Mouse (Mus musculus) gastrocnemius, adult 8-10 months (tissue): ENCODE results near the gene Txnl4b. TPM values are rescaled to one million over a fixed set of nuclear protein-coding genes. Genes with fewer than 3 reads are reported as not detected.

Experiments used
- DNase-seq, 2 experiments: peaks; one replicate each; pipeline ENCODE4 v3.0.0; 2022; ENCODE audit warnings: low spot score in 2 of 2
- total RNA-seq, 4 experiments: library from RNA; stranded (reverse); gene quantifications; 2 replicates each; pipeline ENCODE4 v1.2.4; 2022

Txnl4b gene
- 1 to 10 TPM; 6.3 to 7.6 (median 6.8) TPM for total RNA-seq

DNA sequence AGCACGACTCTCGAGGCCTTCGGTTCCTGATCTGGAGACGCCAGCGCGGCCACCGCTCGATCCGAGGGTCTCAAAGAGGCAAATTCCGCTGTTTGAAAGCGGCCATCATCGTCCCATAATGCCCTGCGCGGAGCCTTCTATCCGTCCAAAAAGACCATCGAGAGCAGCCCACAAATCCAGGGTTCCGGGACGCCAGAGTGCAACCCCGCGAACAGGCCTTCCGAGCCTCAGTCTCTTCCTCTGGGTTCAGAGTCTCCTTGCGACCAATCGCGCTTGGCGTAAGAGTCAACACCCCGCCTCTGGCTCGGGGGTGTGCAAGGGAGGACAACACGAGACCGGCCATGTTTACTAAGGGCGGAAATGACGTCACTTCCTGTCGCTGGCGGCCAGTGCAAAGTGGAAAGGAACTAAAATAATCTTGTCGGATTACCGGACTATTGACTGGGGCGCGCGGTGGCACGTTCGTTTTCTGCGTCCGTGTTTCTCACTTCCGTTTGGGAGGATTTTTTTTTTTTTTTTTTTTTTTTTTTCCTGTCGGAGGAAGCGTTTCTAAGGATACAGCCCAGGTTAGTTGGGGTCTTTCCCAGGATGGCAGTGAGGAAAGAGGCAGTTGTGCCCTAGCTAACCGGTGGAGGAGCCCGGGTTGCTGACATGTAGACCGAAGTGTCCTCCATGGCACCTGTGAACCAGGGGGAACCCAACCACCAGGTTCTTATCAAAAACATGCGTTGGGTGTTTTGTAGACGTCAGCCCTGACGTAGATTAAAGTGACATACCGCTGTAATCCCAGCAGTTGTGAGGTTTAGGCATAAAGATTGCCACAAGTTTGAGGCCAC lies at the start of gene Txnl4b, which contains the start of gene Dhx38:
Gene Txnl4b, plus strand, starts transcription at position 395 of the 836 bp plus-strand sequence.
Gene Dhx38, minus strand, starts transcription at position 364 of the 836 bp plus-strand sequence.
- DNase-seq, result peak; percentile 97 to 98

DNA sequence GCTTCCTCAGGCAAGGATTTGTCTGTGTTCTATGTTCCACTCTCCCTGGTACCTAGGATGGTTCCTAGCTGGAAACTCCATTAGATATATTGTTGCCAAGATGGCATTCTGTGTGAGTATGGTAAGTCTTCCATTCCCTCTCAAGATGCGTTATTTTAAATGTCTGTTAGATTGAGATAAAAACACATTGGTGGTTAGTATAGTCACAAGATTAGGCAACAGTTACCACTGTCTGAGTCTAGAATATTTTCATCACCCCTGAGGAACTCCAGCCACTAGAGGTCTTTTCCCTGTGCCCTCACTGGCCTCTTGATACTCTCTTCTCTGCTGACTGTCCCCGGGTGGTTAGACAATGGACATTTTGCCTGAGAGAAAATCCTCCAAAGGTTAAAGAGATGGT lies 41.7 kb upstream of the Txnl4b start:
- no peak for DNase-seq

DNA sequence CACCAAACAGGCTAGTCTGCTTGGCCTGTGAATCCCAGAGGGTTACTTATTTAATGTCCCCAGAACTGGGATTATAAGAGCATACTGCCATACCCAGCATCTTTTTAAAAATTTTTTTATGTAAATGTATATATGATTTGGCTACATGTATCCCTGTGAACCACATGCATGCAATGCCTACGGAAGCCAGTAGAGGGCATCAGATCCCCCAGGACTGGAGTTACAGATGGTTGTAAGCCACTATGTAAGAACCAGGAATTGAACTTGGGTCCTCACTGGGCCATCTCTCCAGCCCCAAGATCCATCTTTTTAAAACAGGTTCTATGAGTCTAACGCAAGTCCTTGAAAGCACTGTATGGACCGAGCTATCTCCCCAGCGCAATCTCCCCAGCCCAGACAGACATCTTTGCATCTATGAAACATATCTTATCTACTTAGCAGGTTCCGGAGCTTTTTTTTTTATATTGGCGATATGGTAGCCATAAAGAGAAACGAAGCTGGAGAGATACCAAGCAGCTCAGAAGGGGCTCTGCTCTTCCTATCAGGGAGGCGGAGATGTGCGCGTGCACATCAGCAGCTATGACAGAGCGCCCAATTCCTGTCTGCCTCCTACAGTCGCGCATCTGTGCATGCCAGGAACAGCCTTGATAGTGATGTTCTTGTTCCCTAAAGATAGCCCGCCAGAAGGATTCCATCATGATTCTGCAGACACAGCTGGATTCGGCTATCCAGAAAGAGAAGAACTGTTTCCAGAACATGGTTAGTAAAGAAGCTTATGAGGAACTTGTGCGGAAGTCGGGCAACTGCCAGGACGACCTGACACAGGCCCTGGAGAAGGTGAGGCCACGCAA lies 30.3 kb upstream of the Txnl4b start:
- DNase-seq, result no peak

DNA sequence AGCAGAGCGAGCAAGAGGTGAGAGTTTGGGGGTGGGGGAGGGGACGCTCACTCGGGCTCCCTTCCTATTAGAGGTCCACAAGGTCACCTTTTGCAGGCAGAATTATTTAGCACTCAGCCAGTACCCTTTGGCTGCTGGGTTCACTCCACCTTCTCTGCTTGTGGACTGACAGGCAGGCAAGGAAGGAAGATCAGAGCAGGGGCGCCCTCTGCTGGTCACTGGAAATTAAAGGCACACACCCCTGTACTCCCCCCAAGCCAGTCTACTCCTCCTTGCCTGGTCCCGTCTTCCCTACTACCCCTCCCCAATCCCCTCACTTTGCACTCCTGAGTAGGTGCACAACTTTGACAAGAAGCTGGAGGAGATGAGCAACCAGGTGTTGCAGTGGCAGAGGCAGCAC lies 29.0 kb upstream of the Txnl4b start:
- DNase-seq, result peak; percentile 51 to 56

DNA sequence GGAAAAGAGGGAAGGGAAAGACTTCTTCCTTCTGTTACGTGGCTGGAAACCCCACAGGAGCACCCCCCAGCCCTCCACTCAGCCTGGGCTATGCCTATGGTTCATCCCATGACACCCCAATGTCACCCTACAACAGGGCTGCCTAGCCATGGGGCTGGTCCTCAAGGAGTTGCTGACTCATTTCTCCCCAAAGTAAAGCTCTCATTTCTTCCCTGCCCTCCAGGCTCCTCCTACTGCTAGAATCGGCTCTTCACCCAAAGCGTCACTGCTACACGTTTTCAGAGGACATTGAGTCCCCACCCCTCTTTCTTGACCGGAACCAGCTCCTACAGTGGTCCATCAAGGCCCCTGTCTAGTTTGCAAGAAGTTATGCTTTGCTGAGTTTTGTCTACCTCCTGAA lies 23.5 kb upstream of the Txnl4b start:
- DNase-seq, result no peak

DNA sequence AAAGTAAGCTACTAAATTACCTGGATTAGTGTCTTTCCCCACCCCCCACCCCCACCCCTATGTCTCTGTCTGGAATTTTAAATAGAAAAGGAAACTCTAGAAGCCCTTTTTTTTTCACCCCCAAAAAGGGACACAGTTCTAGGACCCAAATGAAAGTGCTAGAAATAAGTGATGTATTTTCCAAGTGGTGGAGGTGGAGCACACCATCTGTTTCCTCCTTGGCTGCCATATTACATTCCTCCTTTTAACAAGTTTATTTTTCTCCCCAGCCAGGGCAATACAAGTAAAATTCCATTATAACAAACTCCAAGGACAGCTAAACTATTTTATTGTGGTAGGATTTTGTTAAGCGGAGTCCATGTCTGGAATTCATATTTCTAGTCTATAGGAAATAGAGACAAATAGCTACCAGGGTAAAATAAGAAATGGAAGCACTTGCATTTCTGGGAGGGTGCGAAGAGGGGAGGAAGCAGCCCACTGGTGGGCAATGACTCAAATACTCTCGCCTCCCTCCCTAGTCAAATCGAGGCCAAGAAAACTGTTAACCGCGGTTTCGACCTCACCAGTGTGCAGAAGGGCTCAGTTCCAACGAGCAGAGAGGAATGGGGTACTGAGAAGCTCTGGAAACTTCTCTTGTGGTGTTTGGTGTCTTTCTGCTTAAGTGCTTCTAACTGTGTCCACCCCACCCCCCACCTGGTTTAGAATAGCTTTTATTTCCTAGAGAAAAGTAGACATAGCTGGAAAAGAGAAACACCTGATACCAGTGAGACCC lies 22.8 kb upstream of the Txnl4b start:
- no peak for DNase-seq

DNA sequence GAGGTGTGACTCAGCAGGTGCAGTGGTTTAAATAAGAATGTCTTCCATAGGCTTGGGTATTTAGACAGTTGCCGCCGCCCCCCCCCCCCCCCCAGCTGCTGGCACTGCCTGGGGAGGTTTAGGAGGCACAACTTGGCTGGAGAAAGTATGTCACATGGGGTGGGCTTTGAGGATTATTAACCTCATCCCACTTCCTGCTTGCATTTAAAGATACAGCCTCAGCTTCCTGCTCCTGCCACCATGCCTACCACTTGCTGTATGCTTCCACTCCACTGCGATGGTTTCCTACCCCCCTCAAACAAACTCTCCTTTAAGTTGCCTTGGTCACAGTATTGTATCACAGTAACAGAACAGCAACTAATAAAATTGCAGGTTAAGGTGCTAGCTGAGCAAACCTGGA lies 21.6 kb upstream of the Txnl4b start:
- DNase-seq, result no peak

DNA sequence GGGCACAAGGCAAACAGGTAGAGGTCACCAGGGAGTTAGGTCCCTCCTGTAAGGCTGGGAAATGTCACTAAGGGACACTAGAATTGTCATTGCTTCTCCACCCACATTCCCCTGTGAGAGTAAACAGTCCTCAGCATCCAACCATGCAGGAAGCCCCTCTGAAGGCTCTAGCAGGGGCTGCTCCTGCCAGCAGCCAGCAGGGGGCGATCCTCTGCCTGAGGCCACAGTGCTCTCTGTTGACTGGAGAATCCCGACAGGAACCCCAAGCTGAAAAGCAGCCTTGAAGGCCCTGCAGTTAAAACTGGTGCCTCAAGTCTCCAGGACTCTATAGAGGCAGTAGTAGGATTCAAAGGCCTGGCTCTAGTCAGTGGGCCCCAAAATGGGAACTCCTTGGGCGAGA lies 14.0 kb upstream of the Txnl4b start:
- no peak for DNase-seq

DNA sequence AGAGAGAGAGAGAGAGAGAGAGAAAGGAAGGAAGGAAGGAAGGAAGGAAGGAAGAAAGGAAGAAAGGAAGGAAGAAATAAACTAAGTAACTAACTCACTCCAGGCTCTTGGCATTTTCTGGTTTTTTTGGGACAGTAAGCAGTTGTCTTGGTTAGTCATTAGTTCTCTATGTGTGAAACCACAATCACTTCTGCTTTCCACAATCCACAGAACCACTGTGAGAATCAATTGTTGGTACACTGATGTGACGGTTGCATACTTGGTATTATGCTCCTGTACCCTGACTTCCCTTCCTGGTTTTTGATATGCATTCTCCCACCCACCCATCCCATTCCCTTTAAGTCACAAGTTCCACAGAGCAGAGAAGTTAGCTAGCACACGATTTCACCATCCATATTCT lies 1.8 kb upstream of the Txnl4b start:
- DNase-seq, result no peak

DNA sequence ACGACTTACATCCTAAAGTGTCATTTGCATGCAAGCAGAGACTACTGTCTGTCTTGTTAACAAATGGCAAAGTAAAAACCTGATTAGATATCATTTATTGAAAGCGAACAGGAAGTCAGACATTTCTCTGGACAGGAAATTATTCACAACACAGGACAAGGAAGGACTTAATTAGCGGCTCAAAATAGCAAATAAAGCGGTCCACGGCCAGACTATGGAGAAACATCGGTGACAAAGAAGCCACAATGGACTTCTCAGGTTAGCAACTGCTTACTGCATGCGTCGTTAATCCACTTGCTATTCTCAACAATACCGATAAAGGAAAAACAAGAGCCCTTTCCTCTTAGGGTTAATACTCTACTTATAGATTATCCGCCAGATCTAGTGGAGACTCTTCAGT lies 926 bp upstream of the Txnl4b start:
- DNase-seq, result no peak

DNA sequence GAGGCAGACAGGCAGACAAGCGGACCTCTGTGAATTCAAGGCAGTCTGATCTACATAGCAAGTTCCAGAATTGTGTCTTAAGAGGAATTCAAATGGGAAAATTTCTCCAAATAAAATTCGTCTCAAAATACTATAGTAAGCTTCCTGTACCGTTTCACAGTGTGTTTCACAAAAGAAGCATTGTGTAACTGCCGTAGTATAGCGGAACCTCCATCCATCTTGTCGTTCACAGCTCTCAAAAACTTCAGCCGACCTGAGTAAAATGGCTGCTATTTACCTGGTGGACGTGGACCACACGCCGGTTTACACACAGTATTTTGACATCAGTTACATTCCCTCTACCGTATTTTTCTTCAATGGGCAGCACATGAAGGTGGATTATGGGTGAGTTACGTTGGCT lies 5.4 kb downstream of the Txnl4b start:
- DNase-seq, result no peak

DNA sequence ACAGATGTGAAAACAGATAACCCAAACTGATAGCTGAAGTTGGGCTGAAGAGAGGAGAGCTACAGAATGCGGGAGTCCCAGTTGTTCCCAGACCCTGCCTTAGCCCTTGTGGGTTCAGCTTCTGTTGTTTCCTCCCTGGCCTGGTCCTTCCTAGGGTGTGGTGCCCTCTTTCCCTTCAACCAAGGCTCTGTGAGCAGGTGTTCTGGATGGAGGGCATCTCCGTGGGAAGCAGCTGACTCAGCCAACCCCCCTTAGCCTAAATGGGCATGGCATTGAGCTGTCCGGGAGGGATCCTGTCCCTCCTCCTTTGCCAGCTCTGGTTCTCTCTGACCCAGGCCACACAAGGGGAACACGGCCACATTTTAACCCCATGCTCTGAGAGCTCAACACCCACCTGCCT lies 10.6 kb downstream of the Txnl4b start:
- DNase-seq, result no peak

DNA sequence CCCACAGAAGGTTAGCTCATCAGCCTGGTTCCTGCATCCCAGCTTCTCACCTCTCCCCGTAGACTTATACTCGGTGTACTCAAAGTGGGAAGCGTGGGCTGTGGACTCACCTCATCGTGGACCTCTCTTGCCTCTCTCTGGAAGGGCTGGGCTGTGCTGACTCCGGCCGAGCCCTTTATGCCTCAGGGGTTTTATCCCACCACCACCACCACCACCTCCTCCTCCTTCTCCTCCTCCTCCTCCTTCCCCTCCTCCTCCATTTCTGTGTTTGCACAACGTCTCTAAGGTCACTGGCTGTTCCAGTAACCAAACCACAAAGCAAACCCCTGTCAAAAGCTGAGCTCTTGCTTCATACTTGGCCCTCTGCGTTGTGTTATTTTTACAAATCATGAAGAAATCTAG lies 13.2 kb downstream of the Txnl4b start, which contains the start of gene Hp:
Gene Hp, minus strand, starts transcription at position 273 of the 402 bp plus-strand sequence.
- no peak for DNase-seq

DNA sequence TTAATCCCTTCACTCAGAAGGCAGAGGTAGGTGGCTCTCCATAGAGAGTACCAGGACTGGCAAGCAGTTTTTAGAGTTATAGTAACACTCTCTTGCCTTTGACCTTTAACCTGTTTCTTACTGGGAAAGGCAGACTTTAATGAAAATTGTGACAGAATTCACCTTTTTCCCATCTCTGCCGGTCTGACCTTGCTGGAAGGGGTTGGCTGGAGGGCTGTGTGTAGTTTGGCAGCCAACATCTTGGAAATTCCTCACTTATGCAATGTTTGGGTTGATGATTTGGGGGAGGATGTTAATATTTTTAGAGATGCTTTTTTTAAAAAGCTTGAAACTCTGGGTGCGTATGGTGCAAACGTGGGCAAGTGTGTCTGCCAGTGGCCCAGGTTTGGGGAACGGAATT lies 18.6 kb downstream of the Txnl4b start:
- no peak for DNase-seq

DNA sequence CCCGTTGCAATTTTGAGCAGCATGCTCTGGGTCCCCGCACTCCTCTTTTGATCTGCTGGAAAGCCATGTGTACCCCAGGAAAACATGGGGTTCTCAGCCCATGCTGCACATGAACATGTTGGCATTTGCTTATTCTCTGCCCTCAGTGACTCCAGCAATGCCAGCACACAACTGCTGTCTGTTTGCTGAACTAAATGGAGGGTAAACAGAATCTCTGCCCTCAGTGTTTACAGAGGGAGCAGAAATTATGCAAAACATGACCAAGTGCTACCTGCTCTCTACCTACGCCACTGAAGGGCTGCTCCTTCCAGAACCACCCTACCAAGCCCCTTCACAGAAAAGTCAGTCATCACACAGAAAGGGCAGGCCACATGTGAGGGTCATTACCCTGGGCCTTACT lies 19.1 kb downstream of the Txnl4b start:
- DNase-seq, result no peak

DNA sequence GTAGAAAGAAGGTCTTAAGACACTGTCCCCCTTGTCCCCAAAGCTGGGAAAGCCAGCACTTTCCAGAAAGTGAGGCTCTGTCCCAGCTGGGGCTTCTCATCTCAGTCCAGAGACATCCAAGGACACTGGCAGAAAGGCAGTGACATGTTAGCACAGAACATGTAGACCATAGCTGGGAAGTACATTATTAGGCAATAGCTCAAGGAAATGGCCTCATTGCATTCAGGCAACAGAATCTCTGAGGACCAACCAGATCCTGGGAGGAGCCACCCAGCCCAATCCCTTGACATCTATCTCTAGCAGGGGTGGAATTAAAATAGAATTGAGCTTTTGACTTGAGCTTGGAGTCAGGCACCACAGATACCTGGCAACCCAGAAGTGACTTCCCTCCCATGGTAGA lies 20.0 kb downstream of the Txnl4b start:
- no peak for DNase-seq

DNA sequence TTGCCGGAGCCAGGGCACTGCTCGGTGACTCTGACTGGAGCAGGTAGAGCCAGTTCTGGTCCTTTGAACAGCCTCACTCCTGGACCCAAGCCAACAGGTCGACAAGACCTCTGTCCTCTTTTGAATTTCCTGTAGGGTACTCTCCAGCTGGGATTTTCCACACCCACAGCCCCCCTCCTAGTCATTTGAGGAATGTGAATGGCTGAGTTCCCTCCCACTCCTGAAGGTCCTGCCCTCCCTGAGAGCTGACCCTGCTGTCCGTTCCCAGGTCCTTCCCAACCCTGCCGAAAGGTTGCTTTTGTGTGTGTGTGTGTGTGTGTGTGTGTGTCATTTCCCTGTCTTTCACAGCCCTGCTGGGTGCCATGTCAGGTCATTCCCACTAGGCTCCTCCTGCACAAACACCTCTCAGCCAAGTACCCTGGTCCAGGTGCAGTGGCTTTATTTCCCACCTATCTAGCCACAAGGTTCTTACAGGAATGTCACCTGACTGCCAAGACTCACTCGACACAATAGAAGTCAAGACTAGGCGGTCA lies 21.3 kb downstream of the Txnl4b start:
- no peak for DNase-seq

DNA sequence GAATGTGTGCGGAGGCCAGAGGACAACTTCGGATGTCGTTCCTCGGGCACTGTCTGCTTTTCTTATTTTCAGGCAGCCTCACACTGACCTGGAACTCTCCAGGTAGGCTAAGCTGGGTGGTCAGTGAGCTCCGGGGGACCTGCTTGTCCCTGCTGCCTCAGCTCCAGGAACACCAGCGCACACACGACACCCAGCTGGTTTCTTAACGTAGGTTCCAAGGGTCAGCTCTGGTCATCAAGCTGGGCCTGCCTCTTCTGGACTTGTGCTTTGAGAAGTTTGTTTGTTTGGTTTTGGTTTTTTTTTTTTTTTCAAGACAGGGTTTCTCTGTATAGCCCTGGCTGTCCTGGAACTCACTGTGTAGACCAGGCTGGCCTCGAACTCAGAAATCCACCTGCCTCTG lies 25.2 kb downstream of the Txnl4b start:
- no peak for DNase-seq

DNA sequence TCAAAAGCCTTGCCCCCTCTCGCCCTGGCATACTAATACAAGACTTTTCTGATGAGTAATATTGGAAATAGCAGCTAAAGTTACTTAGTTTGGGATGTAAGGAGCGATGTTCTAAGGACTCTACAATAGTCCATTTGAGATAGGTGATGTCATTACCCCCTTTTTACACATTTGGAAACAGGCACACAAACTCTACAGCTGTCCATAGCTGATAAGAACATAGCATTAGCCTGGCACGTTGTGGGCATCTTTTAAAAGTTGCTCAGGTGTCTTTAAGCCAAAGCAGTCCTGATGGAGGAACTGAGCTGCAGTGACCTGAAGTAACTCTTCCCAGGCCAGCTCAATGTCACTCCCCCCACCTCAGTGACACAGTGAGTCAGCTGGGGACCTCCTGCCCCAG lies 25.7 kb downstream of the Txnl4b start:
- DNase-seq, result no peak

DNA sequence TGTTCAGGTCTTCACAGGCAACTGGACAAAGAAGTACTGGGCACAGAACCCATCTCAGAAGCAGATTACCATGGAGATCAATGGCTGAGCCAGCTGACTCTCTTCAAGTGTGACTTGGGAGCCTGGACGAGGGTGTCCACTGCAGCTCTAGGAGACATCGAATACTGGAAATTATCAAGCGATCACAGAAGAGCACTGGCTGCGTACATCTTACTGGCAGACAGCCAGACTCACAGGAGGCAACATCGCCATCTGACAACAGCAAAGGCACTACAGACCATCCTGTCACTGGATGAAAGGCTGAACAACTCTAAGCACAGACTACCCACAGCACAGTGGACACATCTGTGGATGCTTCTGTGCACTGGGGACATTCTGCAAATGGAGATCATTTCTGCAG lies 26.5 kb downstream of the Txnl4b start:
- no peak for DNase-seq

DNA sequence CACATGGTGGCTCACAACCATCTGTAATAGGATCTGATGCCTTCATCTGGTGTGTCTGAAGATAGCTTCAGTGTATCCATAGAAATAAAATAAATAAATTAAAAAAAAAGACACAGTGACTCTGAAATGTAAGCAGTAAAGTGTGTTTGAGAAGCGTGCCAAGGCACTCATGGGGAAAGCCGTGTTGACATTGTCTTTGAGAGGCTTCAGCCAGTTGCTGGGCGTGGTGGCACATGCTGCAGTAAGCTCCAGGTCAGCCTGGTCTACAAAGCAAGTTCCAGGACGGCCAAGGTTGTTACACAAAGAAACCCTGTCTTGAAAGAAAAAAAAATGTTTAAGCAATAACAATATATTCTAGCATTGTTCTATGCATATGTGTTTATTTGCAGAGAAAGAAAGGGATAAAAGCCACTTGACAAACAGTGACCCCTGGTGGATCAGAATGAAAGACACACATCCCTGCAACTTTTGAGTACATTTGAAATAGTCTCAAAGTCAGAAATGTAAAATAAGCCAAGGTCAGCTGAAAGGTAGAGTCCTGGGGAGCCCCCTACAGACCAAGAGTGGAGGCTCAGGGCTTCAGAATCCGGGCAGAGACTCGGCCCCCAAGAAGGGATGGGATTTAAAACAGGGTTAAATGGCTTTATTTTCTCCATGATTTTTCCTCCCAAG lies 27.6 kb downstream of the Txnl4b start:
- DNase-seq, result no peak
